Mouse (Mus musculus): ENCODE measurements around the gene Tmem37. TPM values are rescaled to one million over a fixed set of nuclear protein-coding genes. Genes with fewer than 3 reads are reported as not detected.

The Tmem37 gene
- total RNA-seq, 2 experiments from 2014 or later, result 8.5 to 13.7 TPM

DNA sequence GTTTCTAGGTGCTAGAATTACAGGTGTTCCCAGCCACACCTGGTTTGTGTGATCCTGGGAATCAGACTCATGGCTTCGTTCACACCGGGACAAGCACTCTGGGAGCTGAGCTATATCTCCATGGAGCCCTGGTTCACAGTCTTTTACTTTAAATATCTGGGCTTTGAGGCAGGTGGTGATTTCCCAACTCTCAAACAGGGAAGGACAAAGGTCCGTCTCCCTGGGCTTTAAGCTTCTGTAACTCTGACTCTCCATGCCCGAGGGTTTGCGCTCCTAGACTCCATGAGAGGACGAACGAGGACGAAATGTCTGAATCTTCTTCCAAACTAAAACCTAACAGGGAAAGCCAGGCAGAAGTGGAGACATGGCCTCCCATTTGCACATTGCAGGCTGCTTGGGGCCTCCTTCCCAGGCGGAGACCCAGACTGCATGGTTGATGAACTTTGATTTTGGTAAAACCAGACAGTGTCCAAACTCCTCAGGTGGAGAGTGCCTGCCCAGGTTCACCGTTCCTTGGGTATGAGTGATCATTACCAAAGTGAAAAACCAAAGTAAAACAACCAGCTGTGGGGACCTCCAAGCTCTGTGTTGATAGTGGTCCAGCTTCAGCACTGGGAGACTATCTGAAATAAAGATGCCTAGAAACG, 9.7 kb downstream of the Tmem37 start:
- DNase-seq, result no peak

DNA sequence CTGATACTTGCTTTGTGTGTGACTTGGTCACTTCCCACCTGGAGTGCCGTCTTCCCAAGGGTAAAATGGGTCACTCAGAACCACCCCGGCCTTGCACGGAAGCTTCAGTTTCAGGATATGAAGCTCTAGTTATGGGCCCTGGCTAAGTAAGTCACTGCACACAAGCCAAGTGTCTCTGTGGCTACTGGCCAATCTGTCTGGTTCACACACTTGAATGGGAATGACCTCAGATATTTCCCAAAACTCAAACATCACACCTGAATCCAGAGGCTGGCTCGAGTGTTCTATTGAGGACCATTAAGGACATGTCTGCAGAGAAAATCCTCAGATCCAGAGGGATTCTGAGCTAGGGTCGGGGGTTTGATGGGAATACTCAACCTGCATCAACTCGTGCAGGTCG, 11.6 kb downstream of the Tmem37 start:
- intact Hi-C loops (cut with DNase I), result no loop called here
- no peak for DNase-seq

More for the DNA sequence above, 9.7 kb downstream of the Tmem37 start:
- intact Hi-C loops (cut with DNase I), result no loop called here

DNA sequence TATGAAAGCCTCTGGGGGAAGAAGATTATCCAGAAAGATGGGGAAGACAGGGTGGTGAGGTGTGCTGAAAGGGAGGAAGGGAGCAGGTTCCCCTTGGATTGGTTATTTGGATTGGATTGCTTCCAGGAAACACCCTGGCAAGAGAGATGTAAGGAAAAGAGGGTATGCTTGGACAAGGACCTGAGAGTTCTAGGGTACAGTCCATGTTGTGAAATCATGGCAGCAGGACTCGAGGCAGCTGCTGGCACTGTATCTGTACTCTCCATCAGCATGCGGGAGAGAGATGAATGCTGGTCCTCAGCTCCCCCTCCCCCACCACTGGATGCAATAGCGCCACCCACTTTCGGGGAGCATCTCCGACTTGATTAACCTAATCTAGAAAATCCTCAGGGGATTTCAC, 13.2 kb downstream of the Tmem37 start:
- intact Hi-C loops (cut with DNase I), result no loop called here
- no peak for DNase-seq

DNA sequence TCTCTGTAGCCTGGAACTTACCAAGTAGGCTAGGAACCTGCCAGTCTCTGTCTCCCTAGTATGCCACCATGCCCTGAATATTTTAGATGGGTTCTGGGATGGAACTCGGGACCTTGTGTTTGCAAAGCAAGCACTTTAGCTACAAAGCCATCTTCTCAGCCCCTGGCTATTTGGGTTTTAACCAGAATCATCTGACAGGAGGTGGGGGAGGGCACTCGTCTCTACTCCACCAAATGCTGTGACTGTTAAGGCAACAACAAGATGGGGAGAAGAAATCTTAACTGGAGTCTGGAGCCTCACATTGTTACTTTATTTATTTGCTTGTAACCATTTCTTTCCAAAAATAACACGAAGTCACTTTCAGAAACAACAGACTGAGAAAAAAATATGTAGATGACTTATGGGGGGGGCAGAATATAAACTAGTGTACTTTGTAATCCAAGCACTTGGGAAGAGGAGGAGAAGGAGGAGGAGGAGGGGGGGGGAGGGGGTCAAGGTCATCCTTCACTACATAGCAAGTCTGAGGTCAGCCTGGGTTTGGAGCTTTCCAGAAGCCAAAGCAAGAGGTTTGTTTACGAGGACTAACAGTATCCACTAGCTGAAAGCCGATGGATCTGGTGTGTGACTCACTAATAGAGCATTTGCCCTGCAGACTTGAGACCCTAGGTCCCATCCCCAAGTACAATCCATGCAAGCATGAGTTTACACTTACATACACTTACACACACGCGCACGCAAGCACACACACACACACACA, 16.0 kb downstream of the Tmem37 start:
- intact Hi-C loops (cut with DNase I), result no loop called here
- no peak for DNase-seq

DNA sequence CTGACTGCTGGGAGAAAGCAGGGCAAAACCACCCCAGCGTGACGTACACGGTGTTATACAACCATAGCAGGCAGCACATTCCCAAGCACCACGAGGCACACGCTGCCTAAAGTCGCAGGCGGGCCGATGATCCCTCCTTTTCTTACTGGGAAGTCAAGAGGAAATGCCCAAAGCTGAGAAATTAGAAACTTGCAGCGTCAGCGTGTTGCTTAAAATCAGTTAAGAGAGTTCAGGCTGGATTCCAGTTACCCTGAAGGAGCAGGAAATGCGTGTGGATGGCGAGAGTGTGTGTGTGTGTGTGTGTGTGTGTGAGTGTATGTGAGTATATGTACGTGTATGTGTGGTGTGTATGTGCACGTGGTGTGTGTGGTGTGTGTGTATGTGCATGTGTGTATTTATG, 16.8 kb downstream of the Tmem37 start:
- intact Hi-C loops (cut with DNase I), result no loop called here
- DNase-seq, result no peak

DNA sequence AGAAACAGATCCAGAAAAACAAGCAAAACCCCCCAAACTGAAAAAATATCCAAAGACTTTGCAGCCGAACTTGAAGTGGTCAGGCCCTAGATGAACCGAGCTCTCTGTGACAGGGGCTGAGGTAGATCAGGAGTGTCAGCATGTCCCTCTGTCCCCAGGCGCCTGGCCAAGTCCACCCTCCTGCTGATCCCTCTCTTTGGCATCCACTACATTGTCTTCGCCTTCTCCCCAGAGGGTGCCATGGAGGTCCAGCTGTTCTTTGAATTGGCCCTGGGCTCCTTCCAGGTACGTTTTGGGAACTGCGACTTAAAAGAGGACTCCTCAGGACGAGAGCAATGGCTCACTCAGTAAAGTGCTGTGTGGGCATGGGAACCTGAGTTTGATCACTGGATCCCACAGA, 17.6 kb downstream of the Tmem37 start:
- intact Hi-C loops (cut with DNase I), result no loop called here
- DNase-seq, result no peak

DNA sequence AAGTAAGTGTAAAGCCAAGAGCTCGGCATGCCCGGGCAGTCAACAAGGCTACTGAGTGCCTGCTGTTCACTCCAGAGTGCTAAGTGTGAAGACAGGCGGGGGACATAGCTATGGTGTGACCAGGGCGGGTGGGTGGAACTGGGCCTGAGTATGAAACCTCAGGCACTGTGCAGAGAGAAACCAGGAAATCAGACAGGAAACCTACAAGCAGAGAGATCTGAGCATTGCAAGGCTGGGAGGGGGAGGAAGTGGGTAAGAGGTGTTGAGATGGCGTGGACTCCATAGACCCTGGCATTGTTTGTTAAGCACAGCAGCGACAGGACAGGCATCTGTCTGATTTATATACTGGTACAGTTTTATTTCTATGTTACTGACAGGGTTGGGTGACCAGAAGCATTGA, 18.4 kb downstream of the Tmem37 start:
- intact Hi-C loops (cut with DNase I), result no loop called here
- no peak for DNase-seq

DNA sequence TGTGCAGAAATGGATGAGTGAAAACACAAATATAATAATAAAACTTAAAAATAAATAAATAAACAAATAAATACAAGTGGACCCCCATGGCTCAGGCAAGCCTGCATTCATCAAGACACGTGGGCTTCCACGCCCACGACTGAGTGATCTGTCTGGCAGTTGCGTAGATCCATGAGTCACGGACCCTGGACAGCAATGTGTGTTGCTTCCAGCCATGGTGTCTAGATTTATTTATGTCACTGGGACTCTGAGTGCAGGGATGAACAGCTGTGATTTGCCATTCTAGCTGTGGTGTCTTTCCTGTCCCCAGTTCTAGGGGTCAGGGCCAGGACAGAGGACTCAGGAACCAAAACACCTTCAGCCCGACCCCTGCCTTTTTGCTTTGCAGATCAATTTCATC, 18.9 kb downstream of the Tmem37 start:
- intact Hi-C loops (cut with DNase I), result no loop called here
- DNase-seq, result no peak

DNA sequence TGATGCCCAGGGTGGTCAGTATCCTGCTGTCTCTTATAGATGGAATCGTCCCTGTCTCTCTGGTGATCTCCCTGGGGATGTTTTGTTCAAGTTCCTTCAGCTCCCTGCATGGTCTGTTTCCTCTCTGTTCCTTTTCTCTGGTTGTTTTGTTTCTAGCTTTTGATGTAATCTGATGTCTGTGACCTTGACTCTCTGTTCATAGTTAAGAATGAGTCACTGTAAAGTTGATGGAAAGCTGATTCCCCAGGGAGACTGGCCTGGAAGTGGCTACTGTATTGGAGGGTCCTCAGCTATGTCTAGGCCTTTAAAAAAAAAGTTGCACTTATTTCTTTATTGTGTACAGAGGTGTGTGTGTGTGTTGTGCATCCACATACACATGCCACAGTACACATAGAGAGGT, 22.8 kb downstream of the Tmem37 start:
- intact Hi-C loops (cut with DNase I), result no loop called here
- DNase-seq, result no peak

DNA sequence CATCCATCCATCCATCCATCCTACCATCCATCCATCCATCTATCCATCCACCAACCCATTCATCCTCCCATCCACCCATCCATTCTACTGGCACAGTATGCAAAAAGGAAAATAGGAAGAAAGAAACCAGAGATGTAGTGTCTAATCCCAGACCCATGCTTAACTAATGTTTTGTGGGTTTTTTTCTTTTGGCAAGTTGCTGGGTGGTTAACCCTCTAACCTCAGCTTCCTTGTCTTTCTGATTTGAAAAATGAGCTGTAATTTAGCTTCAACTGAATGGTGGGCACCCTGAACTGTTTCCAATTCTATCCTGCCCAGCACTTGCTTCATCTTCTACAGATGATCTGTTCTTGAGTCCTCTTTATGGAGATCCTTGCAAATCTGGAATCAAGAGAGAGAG, 26.5 kb downstream of the Tmem37 start:
- intact Hi-C loops (cut with DNase I), result no loop called here

DNA sequence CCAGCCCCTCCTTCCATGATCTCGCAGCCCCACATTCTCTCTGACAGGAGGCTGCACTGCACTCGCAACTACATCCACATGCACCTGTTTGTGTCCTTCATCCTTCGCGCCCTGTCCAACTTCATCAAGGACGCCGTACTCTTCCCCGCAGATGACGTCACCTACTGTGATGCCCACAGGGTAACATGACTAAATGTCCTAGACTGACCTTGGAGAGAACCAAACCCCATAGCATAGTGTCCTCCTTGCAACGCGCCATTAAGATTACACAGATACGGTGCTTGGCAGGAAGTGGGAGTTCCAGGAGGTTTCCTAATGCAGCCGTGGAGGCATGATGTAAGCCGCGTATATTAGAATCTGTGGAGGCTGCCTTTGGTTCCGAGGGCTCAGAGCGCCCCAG, 29.3 kb downstream of the Tmem37 start:
- no peak for DNase-seq
- intact Hi-C loops (cut with DNase I), result no loop called here

More for the DNA sequence above, 26.5 kb downstream of the Tmem37 start:
- no peak for DNase-seq

DNA sequence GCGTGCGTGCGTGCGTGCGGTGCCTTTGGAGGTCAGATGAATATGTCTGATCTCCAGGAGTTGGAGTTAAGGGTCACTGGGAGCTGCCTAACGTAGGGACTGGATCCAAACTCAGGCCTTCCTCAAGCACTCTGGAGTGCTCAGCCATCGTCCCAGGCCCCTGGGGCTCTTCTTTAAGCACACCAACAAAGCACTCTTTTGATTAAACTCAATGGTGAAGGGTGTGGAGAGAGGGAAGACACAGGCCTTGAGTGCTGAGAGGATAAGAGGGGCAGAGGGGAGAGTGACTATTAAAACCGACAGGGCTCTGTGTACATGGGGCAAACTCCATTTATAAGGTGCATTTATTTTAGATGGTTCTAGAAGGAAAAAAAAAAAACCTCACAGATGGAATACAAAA, 31.5 kb downstream of the Tmem37 start:
- DNase-seq, result no peak
- intact Hi-C loops (cut with DNase I), result no loop called here

DNA sequence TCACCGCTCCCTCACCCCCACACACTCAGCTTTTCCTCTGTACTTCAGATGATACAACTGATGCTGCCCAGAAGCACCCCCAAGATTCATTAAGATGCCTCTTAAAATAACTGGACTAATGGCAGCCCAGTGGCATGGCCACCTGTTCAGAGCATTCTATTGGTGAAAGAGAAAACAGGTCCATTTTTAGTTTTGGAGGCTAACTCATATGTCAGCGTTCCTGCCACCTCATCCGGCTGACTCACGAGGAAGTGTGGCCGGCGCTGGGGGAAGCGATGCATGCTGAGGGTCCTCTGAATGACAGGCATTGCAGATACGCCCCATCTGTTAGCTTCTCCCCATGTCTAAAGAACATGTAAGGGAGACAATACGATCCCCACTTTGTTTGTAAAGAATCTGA, 35.3 kb downstream of the Tmem37 start:
- no peak for DNase-seq
- intact Hi-C loops (cut with DNase I), result no loop called here

DNA sequence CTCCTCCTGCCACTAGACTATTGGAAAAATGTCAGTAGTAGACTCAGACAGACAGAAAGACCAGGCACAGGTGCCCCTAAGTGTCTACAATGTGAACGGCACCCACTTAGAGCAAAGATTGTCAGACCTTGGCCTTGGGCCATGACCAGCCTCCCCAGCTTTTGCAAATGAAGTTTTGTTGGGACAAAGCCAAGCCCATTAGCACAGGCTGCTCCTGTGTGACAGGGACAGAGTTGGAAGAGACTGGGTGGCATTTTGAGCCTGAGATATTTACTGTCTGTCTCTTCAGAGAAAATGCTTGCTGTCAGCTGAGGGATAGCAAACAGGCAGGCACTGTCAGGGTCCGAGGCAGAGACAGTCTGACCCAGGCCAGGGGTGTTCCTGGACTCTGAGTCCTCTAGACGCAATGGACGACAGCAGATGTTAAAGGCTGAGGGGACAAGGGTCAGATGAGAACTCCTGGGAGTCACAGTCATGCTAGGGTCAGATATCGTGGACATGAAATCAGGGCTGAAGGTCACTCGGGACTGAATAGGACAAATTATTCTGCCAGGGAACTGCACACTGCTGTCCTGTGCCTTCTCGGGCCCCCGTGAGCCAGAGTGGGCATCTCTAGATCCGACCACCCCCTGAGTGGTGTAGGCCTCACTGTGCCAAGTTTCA, 36.7 kb downstream of the Tmem37 start:
- no peak for DNase-seq
- intact Hi-C loops (cut with DNase I), result no loop called here

DNA sequence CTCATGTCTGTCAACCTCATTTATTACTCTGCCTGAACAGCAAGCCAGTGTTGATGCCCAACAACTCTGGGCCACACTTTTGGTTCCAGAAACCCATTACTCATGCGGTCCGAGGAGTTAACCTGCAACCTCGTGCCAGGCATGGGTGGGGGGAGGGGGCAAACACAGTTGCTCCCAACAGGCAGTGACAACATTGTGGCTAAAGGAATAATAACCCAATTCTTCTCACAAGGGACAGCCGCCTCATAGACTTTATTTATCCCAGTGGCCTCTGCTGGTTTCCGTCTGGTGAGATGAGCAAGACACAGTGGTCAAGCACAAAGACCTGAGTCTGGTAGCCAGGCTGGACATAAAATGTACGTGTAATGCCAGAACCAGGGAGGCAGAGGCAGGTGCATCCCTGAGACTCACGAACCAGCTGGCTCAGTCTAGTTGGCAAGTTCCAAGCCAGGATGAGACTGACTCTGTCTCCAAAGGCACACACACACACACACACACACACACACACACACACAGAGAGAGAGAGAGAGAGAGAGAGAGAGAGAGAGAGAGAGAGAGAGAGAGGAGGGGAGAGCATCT, 38.3 kb downstream of the Tmem37 start:
- no peak for DNase-seq
- intact Hi-C loops (cut with DNase I), result no loop called here

DNA sequence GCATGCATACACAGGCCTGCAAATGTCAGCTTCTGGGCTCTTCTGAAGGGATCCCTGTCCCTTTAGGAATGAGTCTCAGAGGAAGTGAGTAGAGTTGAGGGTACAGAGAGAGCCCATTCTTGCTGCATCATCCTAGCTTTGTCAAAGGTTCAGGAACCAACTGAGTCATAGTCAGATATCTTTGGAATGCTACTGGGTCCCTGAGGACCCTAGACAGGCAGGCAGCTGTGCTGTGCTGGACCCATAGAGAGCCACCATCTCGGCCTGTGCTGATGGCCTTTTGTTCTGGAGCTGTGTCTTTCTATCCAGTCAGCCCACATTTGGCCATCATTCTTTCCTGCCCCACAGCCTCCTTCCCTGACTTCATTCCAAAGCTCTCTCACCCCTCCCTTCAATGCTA, 39.1 kb downstream of the Tmem37 start:
- no peak for DNase-seq
- intact Hi-C loops (cut with DNase I), result loop anchor here (5.0 kb wide), 1 partner anchor 123 kb away; no protein-coding TSS in a partner anchor

DNA sequence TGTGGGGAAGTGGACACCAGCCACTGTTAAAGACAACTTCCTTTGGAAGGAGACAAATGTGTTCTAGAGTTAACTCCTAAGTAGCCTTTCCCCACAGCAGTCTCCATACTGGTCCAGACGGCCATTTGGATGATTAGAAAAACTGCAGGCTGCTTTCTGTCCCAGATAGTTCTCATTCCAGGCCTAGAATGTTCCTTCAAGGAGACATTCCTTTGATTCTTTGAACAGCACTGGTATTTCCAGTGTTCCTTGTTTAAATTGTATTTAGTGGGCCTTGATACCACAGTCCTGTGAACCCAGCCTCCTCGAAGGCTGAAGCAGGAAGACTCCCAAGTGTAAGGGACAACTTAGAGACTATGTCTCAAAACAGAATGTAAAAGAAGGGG, 40.4 kb downstream of the Tmem37 start:
- intact Hi-C loops (cut with DNase I), result loop anchor here (1.0 to 5.0 kb wide), 2 partner anchors 58 to 124 kb away; no protein-coding TSS in a partner anchor
- DNase-seq, result no peak

DNA sequence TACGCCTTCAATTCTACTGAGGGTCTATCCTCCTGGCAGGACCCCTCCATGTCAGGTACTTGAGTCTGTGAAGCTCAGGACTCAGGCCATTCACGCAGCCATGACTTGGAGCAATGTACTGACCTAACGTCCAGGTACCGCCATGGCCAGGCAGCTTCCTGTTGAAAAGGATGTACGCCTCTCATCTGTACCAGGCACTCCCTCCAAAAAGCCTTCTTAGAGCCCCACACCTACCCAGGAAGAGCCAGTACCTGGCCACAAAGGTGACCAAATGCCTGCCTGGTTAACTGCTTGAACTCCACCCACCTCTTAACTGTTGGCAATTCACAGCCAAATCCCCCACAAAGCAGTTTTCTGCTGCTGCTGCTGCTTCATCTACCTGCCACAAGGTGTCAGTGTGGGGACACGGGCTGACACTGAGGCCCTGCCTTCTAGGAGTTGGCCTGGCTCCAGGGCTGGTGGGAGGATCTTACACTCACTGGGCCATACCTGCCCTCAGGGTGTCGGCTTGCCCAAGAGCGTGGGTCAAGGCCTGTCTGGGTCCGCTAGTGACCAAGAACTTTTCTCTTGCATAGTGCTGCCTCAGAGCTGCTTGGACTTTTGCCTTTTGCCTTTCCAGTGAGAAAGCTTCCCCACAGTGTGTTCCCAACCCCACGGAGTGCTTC, 40.9 kb downstream of the Tmem37 start:
- peak; percentile 64 to 74 for DNase-seq
- intact Hi-C loops (cut with DNase I), result loop anchor here (1.0 to 5.0 kb wide), 2 partner anchors 58 to 124 kb away; no protein-coding TSS in a partner anchor

DNA sequence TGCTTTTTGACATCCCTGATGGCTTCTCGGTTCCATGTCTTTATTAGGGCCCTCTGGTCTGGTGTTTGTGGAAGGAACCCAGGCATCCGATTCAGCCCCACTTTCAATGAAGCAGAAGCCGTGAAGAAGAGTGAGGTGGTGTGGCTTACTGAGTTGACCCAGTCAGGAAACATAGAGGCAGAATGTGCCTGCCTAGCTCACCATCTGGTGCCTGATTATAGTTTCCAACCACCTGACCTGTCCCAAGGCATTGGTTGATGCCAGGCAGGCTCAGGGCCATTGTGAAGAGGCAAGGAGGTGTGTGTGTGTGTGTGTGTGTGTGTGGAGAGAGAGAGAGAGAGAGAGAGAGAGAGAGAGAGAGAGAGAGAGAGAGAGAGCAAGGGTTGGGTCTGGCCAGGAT, 43.4 kb downstream of the Tmem37 start:
- DNase-seq, result no peak
- intact Hi-C loops (cut with DNase I), result loop anchor here (5.0 kb wide), 1 partner anchor 127 kb away; no protein-coding TSS in a partner anchor

DNA sequence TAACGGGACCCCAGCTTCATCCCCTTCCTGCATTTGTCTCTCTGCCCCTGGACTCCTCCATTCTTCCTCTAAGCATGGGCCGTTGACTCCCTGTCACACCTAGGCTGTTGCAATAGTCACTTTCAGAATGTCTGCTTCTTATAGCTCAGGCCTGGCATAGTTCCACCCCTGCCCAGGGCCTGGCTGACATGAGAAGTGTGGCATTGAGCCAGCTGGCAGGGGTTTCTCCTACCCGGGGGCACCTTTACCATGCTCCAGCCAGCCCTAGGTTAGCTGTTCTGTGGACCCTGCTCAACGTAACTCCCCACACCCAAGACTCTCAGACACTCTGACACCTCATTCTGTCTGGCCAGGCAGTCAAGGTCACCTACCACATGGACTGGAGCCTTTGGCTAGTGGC, 46.2 kb downstream of the Tmem37 start:
- intact Hi-C loops (cut with DNase I), result no loop called here
- peak in 1 of 2 experiments; percentile 20 for DNase-seq

DNA sequence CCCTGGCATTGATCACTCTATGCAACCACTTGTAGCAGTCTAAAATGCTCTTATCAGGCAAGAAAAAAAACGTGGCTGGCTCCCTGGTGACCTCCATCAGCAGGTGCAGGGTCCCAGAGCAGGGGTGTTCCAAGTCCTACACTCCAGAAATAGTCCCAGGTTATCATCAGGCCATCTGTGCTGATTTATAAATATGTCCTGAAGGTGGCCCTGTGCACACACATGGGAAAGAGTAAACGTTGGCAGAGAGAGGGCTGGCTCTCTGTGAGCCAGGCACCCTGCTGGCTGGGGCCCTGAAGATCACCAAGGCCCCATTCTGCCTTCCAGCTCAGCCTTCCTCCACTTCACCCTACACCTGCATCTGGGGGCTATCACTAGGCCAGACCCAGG, 48.8 kb downstream of the Tmem37 start:
- DNase-seq, result no peak
- intact Hi-C loops (cut with DNase I), result no loop called here

Data from gastrocnemius, postnatal 36 days (tissue).